ENCODE assay signal across 9 mouse cellular contexts in genomic region chr4:62669094-62670071, GRCm38 (mm10).
DNase-seq lines count a peak whose midpoint lies in the region; ATAC-seq lines count a peak whose summit lies in the region.
"Had no signal": no experiment of that assay in that cellular context is flagged by ENCODE, and none has a peak within 500 bp of the region (broad histone marks: within the 10 kb centered on the region; RNA-seq: fewer than 3 reads in every experiment).

No protein-coding gene starts in this region.

- H3K27ac ChIP-seq in heart, embryonic 10.5 days: peak overlapping the region; percentile 39; the same call in 1 of the 2 replicates
- H3K27ac ChIP-seq in neural tube, embryonic 15.5 days (replicated peaks): no peak overlapping the region
- H3K27ac ChIP-seq in forebrain, embryonic 12.5 days: no peak overlapping the region
- H3K27ac ChIP-seq in forebrain, embryonic 10.5 days: no peak overlapping the region
- H3K27ac ChIP-seq: embryonic facial prominence, embryonic 12.5 days had no signal

- no peak overlapping the region for H3K9ac ChIP-seq in neural tube, embryonic 15.5 days (replicated peaks)
- H3K9ac ChIP-seq in forebrain, embryonic 12.5 days: no peak overlapping the region
- H3K9ac ChIP-seq: embryonic facial prominence, embryonic 12.5 days had no signal

- H3K4me3 ChIP-seq in heart, embryonic 10.5 days: no peak overlapping the region
- H3K4me3 ChIP-seq in neural tube, embryonic 15.5 days (replicated peaks): no peak overlapping the region
- H3K4me3 ChIP-seq in forebrain, embryonic 12.5 days (replicated peaks): no peak overlapping the region
- H3K4me3 ChIP-seq in forebrain, embryonic 10.5 days: no peak overlapping the region
- H3K4me3 ChIP-seq: embryonic facial prominence, embryonic 12.5 days had no signal

- H3K4me1 ChIP-seq in heart, embryonic 10.5 days: peaks cover 62% of the 10 kb centered on the region
- H3K4me1 ChIP-seq in neural tube, embryonic 15.5 days: peaks cover 12% of the 10 kb centered on the region
- peaks cover 6% of the 10 kb centered on the region for H3K4me1 ChIP-seq in forebrain, embryonic 12.5 days
- H3K4me1 ChIP-seq in forebrain, embryonic 10.5 days: peaks cover 36% of the 10 kb centered on the region

- WGBS in heart, embryonic 10.5 days: 75% methylated on average over 13 of the region's 13 CpGs
- 70% methylated on average over 13 of the region's 13 CpGs for WGBS in neural tube, embryonic 15.5 days
- WGBS in forebrain, embryonic 12.5 days: 91% methylated on average over 13 of the region's 13 CpGs
- 91% methylated on average over 13 of the region's 13 CpGs for WGBS in forebrain, embryonic 10.5 days

- no peak overlapping the region for H3K4me2 ChIP-seq in neural tube, embryonic 15.5 days
- no peak overlapping the region for H3K4me2 ChIP-seq in forebrain, embryonic 12.5 days
- H3K4me2 ChIP-seq: embryonic facial prominence, embryonic 12.5 days had no signal

- peaks cover 6% of the 10 kb centered on the region; the same call in 1 of the 2 replicates for H3K36me3 ChIP-seq in heart, embryonic 10.5 days
- H3K36me3 ChIP-seq in neural tube, embryonic 15.5 days: no peaks in the 10 kb centered on the region
- H3K36me3 ChIP-seq in forebrain, embryonic 12.5 days (replicated peaks): no peaks in the 10 kb centered on the region
- peaks cover 4% of the 10 kb centered on the region; the same call in 1 of the 2 replicates for H3K36me3 ChIP-seq in forebrain, embryonic 10.5 days (replicated peaks)
- H3K36me3 ChIP-seq: embryonic facial prominence, embryonic 12.5 days had no signal

- peaks cover 34% of the 10 kb centered on the region for H3K27me3 ChIP-seq in heart, embryonic 10.5 days (ENCODE audit: insufficient read depth, poor library complexity, severe bottlenecking)
- H3K27me3 ChIP-seq in neural tube, embryonic 15.5 days (replicated peaks): no peaks in the 10 kb centered on the region
- no peaks in the 10 kb centered on the region for H3K27me3 ChIP-seq in forebrain, embryonic 12.5 days
- peaks cover 6% of the 10 kb centered on the region for H3K27me3 ChIP-seq in forebrain, embryonic 10.5 days (ENCODE audit: poor library complexity, severe bottlenecking)
- H3K27me3 ChIP-seq: embryonic facial prominence, embryonic 12.5 days had no signal

- no peaks in the 10 kb centered on the region for H3K9me3 ChIP-seq in heart, embryonic 10.5 days
- H3K9me3 ChIP-seq in neural tube, embryonic 15.5 days (replicated peaks): no peaks in the 10 kb centered on the region
- H3K9me3 ChIP-seq in forebrain, embryonic 12.5 days: no peaks in the 10 kb centered on the region
- H3K9me3 ChIP-seq in forebrain, embryonic 10.5 days: no peaks in the 10 kb centered on the region; the same call in 1 of the 2 replicates
- H3K9me3 ChIP-seq: embryonic facial prominence, embryonic 12.5 days had no signal

- no peak for ATAC-seq in neural tube, embryonic 15.5 days (ENCODE audit: low FRiP score)
- ATAC-seq in forebrain, embryonic 12.5 days (ENCODE audit: low FRiP score): no peak

- peak; percentile 59 for DNase-seq in 3134 (ENCODE audit: extremely low read depth, insufficient read length, low spot score)
- DNase-seq in adrenal gland, postnatal 10 days: peak; percentile 87
- no peak for DNase-seq in heart, embryonic 10.5 days (ENCODE audit: low spot score)
- peak; percentile 57 to 69 for DNase-seq in kidney, postnatal 36 days
- DNase-seq in right cerebral cortex, postnatal 36 days (ENCODE audit: low spot score in 2 of 2): no peak
- no peak for DNase-seq in forebrain, embryonic 10.5 days (ENCODE audit: extremely low spot score, low spot score)

Comparison
In these comparisons a context has a peak if more than half of its experiments do, and no peak if none do; other contexts are left out.
1. DNase-seq: peak in 3134 (single experiment), adrenal gland, postnatal 10 days (single experiment) and kidney, postnatal 36 days (2 of 2); none in heart, embryonic 10.5 days (single experiment), right cerebral cortex, postnatal 36 days (0 of 2) and forebrain, embryonic 10.5 days (single experiment).